Mouse (Mus musculus) urinary bladder, adult 2 months (tissue): ENCODE results near the gene Morc2a. TPM values are rescaled to one million over a fixed set of nuclear protein-coding genes. Genes with fewer than 3 reads are reported as not detected.

Experiments used
- DNase-seq: peaks from one replicate; pipeline ENCODE4 v3.0.0; 2022; ENCODE audit warnings: low spot score
- polyA plus RNA-seq: library from polyadenylated mRNA; depleted of rRNA; stranded (reverse); fragments of >200 nt; gene quantifications from 2 replicates; pipeline ENCODE4 v1.2.3, GENCODE M21; 2012

Gene Morc2a
- polyA plus RNA-seq, 1 experiment = 16.2 TPM

GRCm38 (mm10) chr11:3684232-3684631 lies 35.2 kb downstream of the Morc2a start:
- DNase-seq = no peak

- no peak for DNase-seq
Observed at GRCm38 (mm10) chr11:3684723-3685430, 35.9 kb downstream of the Morc2a start.

GRCm38 (mm10) chr11:3685431-3685830 lies 36.4 kb downstream of the Morc2a start:
- no peak for DNase-seq

- DNase-seq = no peak
Observed at GRCm38 (mm10) chr11:3686318-3686717, 37.3 kb downstream of the Morc2a start.

DNA sequence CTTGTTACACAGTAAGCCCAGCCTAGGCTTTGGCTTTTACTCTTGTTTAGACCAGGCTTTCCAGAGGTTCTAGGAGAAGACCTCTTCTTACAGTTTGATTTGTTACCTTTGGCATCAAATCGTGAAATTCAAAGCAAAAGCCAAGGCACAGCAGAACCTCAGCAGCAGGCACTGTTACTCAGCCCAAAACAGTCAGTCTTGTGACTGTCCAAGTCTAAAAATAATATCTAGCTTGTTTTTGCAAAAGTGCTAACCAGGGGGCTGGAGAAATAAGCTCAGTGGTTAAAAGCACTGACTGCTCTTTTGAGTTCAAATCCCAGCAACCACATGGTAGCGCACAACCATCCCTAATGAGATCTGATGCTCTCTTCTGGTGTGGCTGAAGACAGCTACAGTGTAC lies 37.9 kb downstream of the Morc2a start:
- DNase-seq = no peak

- DNase-seq = no peak
Observed at GRCm38 (mm10) chr11:3691746-3692145, 42.8 kb downstream of the Morc2a start.

DNA sequence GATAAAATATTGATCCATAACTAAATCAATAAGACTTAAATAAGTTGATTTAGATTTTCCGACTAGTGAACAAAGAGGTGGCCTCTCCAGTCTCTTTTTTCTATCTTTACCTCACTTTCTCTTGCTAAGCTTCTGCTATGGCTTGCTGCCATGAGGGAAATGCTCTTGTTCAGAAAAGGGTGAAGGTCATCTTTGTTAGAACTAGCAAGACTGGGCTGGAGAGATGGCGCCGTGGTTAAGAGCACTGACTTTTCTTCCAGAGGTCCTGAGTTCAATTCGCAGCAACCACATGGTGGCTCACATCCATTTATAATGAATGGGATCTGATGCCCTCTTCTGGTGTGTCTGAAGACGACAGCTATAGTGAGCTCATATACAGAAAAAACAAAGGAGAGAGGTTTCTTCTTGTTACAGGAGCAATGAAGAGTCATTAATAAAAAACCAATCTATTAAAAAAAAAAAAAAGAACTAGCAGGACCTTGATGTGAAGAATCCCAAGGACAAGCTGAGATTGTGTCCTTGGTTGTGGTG lies 47.2 kb downstream of the Morc2a start:
- DNase-seq = no peak

DNA sequence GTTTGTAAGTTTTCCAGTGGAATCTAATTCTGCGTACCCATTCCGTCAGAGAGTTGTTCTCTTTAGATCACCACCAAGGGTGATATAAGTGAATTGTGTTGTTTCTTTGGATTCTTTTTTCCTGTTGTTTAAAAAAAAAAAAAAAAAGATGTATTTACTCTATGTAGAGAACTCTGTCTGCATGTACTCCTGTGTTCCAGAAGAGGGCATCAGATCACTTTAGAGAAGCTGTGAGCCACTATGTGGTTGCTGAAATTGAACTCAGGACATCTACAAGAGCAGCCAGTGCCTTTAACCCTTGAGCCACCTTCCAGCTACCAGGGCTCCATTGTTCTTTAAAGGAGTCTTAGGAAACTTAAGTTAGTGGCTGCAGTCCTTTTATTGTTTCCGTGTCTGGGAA lies 48.5 kb downstream of the Morc2a start:
- DNase-seq = no peak

DNA sequence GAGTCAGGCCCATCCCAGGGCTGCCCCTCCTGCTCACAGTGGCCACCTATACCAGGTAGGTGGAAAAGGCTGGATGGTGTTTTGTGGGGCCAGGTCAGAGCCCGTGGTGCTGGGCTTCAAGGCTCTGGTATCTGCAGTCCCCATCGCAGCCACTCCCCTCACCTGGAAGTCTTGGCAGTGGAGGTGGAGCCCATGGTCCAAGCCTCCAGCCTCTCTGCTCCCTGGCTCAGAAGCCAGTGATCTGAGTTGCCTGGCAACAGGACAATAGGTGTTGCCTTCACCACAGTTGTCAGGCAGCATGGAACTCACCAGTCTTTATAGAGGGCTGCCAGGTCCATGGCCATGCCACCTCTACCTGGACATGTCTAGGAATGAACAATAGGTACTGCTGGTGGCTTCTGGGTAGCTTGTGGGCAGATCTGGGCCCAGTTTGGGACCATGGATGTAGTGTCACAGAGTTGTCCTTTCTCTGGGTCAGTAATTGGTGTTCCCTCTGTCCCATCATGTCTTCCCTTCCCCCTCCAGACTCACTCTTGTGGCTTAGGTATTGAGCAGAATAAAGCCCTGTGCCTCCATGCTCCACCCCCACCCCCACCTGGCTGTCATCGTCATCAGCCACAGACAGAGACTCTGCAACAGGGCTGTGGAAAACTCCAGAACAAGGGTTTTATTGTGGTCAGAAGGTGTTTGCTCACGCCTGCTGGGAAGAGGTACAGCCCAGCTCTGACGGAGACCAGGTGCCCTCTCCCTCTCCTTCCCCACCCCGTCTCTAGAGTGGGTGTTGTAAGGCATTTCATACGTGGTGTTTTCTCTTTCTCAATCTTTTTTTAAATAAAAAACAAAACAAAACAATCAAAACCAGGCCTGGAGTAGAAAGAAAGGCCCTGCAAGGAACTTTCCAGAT lies 54.4 kb downstream of the Morc2a start:
- no peak for DNase-seq

GRCm38 (mm10) chr11:3704404-3704803 lies 55.4 kb downstream of the Morc2a start:
- no peak for DNase-seq

DNA sequence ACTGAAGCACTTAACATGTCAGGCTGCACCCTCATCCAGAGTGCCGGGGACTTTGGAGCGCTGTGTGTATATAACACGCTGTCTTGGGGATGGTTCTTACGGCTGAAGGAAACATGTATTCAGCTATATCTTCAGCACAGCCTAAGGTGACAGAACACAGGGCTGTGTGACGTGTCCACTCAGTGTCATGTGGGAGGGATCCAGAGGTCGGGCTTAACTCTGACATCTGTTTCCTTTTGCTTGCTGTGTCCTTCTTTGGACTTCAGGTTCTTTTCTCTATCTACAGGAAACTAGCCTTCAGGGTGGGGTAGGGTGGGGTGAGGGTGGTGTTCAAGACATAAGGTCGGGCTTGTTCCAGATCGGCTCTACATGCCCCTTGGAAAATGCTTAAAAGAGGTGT lies 58.1 kb downstream of the Morc2a start:
- DNase-seq = no peak

- DNase-seq = no peak
Observed at GRCm38 (mm10) chr11:3710203-3710602, 61.2 kb downstream of the Morc2a start.

- DNase-seq = peak; percentile 38
Observed at GRCm38 (mm10) chr11:3714486-3714885, 65.5 kb downstream of the Morc2a start.

DNA sequence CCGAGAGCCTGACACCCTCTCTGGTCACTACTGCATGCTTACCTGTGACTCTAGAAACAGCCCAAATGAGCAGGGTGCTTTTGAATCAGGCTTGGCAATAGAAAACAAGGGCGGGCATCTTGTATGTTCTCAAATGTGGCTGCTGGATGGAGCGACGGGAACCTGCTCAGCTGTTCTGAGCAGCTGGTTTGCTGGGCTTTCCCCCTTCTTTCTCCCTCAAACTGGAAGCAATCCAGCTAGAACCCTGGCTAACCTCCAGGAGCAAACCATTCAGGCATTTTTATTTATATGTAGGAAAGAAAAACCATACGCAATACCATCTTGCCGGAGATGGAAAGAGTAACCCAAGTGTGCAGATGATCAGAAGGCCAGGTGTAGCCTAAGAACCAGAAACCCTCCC lies 67.7 kb downstream of the Morc2a start:
- no peak for DNase-seq

DNA sequence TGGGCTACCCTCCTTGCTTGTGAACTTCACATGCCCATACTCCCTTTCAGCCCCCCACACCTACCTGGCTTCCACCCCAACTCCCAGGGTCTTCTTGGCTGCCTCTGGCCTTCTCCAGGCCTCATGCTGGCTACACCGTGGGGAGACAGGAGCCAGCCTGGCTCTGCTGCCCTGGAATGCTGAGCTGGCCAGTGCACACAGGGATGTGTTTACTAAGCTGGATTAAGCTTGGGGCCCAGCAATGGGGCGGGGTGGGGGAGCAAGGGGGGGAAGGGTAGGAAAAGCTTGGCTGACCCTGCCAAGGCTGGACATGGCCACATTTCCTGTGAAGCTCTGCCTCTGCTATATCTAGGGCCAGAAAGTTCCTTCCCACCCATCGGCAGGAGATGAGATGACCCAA lies 73.0 kb downstream of the Morc2a start:
- no peak for DNase-seq

DNA sequence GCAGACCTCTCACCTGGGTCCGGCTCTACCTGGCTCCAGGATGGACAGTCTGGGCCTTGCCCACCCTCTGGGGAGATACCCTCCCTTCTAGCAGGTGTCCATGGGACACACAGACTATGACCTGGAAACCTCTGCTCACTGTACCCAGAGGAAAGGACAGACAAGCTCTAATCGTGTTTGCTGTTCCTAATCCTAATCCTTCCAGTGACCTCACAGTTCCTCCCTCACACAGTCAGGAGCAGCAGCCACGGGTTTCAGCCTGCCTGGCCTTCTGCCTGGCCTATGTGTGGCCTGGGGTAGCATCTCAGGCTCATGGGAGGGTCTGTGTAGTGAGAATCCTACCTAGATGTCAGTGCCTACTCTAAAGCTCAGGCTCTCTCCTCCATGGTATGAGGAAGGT lies 73.9 kb downstream of the Morc2a start:
- no peak for DNase-seq

GRCm38 (mm10) chr11:3723910-3724309 lies 74.9 kb downstream of the Morc2a start:
- DNase-seq = no peak

DNA sequence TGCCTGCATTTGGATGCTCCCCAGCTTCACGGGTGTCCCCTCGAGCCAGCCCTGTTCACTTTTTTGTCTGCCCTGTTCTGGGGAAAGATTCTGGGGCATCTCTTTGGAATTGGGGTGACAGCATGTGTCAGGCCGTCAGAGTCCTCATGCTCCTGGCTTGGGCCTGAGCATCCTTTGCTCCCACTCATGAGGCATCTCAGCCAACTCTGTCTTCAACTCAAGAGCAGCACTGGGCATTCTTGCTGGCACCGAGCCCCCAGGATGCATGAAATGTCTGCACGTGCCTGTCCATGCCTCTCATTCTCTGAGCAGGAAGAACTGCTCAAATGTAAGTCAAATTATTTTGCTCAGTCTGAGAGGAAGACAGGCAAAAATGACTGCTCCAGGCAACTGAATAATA lies 75.7 kb downstream of the Morc2a start:
- no peak for DNase-seq

GRCm38 (mm10) chr11:3725331-3726054 lies 76.5 kb downstream of the Morc2a start:
- DNase-seq = no peak

DNA sequence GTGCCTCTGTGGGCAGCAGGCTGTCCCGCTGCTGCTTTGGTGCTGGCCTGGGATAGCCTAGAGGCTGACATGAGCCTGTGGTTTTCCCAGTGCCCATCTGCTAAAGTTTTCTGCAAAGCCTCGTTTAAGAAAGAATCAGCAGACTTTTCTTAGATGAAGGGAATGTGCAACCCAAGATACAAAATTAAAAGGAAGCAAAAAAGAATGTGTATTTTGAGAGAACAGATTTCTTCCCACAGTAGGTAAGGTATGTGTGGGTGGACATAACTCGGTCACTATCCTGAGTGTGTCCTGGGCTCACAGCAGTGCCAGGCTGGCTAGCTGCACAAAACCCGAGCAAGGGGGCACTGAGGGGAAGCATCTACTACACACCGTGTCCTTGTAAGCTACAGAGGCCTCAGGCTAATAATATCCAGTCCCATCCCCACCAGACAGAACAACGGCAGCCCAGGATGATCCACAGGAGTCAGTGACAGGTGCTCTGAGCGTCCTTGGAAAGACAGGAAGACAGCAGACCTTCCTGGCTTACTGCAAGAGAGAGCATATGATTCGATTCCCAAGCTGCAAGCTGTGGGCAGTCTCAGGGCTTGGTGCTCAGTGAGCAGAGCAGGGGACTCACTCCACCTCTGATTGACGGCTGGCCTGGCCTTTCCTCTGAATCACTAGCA lies 78.6 kb downstream of the Morc2a start:
- no peak for DNase-seq

- no peak for DNase-seq
Observed at GRCm38 (mm10) chr11:3731469-3731868, 82.5 kb downstream of the Morc2a start.
